Mouse (Mus musculus): ENCODE data around the gene Lrmda. TPM values are rescaled to one million over a fixed set of nuclear protein-coding genes. Genes with fewer than 3 reads are reported as not detected.
A peak's percentile ranks its signal among the peaks of the same experiment; 100 is the strongest.

The Lrmda gene
- polyA plus RNA-seq, 1 experiment from 2014 or later: 0.23 TPM

DNA sequence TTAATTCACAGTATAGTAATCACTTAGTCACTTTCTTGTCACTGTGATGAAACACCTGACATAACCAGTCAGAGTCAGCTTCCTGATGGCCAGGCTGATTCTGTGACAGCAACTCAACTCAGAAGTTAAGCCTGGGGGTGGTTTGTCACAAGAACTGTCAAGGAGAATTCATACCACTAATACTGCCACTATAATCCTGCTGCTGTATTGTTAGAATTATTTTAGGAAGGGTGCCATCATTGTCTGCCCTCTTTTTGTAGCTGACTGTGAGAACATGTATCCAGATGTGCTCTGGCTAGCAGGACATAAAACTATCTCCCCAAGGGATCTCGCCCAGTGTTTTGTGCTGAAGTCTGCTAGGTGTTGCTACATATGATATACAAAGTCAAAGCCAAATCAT is 882.6 kb downstream of the Lrmda start:
- 87% methylated on average over 1 of the region's 1 CpGs for WGBS
- H3K36me3 ChIP-seq: no peaks in the 10 kb centered on the region
- no peak overlapping the region for H3K4me3 ChIP-seq (replicated peaks)
- ATAC-seq: no peak
- peaks cover 10% of the 10 kb centered on the region for H3K4me1 ChIP-seq (replicated peaks)
- no peak overlapping the region for H3K9ac ChIP-seq (replicated peaks)
- H3K27ac ChIP-seq: no peak overlapping the region
- H3K9me3 ChIP-seq: no peaks in the 10 kb centered on the region
- H3K27me3 ChIP-seq: no peaks in the 10 kb centered on the region
- H3K4me2 ChIP-seq (replicated peaks): no peak overlapping the region

DNA sequence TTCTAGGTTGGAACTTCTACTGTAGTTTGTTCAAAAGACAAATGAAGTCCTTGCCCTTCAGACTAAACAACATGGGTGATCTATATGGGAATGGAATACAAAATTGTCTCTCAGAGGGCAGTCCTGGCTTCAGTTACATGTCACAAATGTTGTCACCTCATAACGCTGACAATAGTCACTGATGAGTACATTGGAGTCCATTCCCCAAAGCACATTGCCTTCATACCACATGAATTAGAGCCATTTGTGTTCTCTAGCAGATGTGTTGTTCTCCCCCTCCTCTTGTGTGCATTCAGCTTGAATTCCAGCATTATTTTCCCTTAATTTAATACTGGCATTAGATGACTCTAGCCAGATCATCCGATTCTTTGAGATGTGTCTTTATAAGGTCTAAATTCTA is 883.4 kb downstream of the Lrmda start:
- no peak overlapping the region for H3K4me2 ChIP-seq (replicated peaks)

DNA sequence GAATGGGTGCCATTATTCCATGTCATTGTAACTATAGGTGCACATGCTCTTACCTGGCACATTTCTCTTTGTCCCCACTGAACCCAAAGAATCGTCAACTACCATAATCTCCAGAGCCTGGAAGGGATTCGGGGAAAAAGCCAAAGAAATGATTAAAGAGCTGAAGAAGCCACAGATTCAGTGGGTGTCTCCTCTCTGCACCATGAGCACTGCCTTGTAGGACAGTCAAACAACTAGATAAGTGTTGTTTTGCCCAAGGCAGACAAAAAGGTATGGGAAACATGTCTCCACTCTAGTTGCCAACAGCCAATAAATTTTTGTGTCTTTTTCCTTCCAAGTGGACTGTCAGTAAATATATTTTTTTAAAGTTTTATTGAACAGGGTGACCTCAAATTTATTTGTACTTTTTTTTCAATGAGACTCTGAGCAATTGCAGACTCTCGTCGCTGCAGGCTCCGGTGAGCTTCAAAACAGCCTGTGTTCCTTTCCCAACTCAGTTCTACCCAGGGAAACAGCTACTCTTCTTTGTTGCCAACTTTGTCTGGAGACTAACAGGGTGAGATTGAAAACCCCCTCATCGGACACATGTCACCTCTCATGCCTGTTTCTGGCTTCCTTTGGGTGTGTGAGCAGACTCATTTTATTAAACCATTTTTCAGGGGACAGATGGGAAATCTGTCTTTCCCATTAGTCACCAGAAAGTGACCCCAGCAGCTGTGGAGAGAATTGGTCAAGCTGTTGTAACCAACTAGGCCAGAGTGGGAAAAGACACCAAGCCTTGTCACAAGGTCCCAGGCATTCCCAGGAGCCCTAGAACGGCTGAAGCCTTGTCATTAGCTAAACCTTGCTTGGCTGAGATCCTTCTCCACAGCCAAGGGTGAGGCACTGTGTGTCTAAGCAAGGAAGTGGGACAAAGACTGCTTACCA is 886.5 kb downstream of the Lrmda start:
- Histone ChIP-seq H3K4me1 (replicated peaks) (peaks cover 15% of the 10 kb centered on the region), H3K9me3 (no peaks in the 10 kb centered on the region), H3K36me3 (no peaks in the 10 kb centered on the region), H3K4me3 (replicated peaks) (no peak overlapping the region), H3K9ac (replicated peaks) (no peak overlapping the region), H3K27me3 (0 out of 2 replicates have a peak, but pooled peaks cover 2% of the 10 kb centered on the region), H3K27ac (no peak overlapping the region), H3K4me2 (replicated peaks) (no peak overlapping the region)
- 84% methylated on average over 7 of the region's 7 CpGs for WGBS
- ATAC-seq: no peak

More for the DNA sequence above, 883.4 kb downstream of the Lrmda start:
- Histone ChIP-seq H3K4me3 (replicated peaks) (no peak overlapping the region), H3K9me3 (no peaks in the 10 kb centered on the region), H3K36me3 (no peaks in the 10 kb centered on the region), H3K27ac (no peak overlapping the region), H3K27me3 (no peaks in the 10 kb centered on the region), H3K4me1 (replicated peaks) (peaks cover 15% of the 10 kb centered on the region), H3K9ac (replicated peaks) (no peak overlapping the region)
- 93% methylated on average over 2 of the region's 2 CpGs for WGBS
- no peak for ATAC-seq

DNA sequence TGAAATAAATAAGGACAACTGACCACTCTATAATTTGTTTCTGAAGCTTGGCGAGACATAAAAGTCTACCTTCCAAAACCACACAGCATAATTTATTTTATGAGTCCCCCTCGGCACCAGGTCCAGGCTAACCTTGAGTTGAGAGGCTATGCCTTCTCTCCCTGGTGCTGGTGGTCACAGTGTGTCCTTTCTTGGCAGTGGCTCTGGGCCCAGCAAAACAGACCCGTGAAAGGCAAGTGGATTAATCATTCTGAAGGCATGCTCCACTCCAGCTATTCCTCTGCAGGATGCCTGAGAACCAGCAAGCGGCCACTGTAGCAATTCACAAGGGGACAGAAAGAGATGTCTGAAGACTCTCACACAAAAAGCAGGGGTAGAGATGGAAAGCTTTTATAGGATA is 887.2 kb downstream of the Lrmda start:
- WGBS: 61% methylated on average over 4 of the region's 4 CpGs
- 0 out of 2 replicates have a peak, but pooled peaks have one; percentile 53 for ATAC-seq
- H3K9ac ChIP-seq (replicated peaks): no peak overlapping the region
- no peak overlapping the region for H3K27ac ChIP-seq
- H3K36me3 ChIP-seq: no peaks in the 10 kb centered on the region
- H3K4me1 ChIP-seq (replicated peaks): peaks cover 15% of the 10 kb centered on the region
- H3K9me3 ChIP-seq: no peaks in the 10 kb centered on the region
- no peak overlapping the region for H3K4me3 ChIP-seq (replicated peaks)
- H3K27me3 ChIP-seq: 0 out of 2 replicates have a peak, but pooled peaks cover 2% of the 10 kb centered on the region
- H3K4me2 ChIP-seq (replicated peaks): no peak overlapping the region

DNA sequence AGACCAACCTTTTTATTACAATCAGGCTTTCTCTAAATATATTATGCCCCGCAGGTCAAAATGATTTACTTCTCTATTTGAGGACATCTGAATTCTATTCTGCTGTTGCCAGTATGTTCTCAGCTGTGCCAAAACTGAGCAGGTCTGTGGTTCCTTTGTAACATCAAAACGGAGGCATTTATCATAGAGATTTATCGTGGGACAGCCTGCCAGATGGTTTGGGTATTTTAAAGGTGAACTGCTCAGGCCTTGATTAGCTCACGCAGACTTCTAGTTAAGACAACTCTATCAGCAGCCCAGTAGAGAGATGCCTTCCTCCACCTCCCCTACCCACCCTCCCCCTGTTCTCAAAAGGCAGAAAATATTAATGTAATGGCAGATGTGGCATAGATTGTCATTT is 887.7 kb downstream of the Lrmda start:
- Histone ChIP-seq H3K36me3 (no peaks in the 10 kb centered on the region), H3K4me3 (replicated peaks) (no peak overlapping the region), H3K4me2 (replicated peaks) (no peak overlapping the region), H3K27ac (no peak overlapping the region), H3K27me3 (0 out of 2 replicates have a peak, but pooled peaks cover 2% of the 10 kb centered on the region), H3K4me1 (replicated peaks) (peaks cover 15% of the 10 kb centered on the region), H3K9me3 (no peaks in the 10 kb centered on the region), H3K9ac (replicated peaks) (no peak overlapping the region)
- no peak for ATAC-seq
- 58% methylated on average over 4 of the region's 4 CpGs for WGBS

DNA sequence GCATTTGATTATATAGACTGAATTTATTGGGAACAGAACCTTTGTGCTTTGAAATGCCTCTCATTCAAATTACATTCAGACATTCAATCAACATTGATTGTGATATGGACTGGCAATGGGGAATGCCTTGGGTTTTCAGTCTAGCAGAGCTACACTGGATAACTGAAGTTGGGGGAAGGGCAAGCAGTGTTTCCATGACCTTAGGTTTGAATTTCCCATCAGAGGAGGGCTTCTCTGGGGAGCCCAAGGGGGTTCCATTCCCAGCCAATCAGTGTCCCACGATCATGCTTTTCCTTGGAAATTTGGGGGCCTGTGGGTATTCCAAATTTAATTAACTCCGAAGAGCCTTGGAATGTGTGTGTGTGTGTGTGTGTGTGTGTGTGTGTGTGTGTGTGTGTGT is 888.5 kb downstream of the Lrmda start:
- Histone ChIP-seq H3K4me2 (replicated peaks) (no peak overlapping the region), H3K9me3 (no peaks in the 10 kb centered on the region), H3K36me3 (no peaks in the 10 kb centered on the region), H3K4me1 (replicated peaks) (peaks cover 15% of the 10 kb centered on the region), H3K27me3 (0 out of 2 replicates have a peak, but pooled peaks cover 2% of the 10 kb centered on the region), H3K27ac (no peak overlapping the region), H3K4me3 (replicated peaks) (no peak overlapping the region), H3K9ac (replicated peaks) (no peak overlapping the region)
- no peak for ATAC-seq
- WGBS: 80% methylated on average over 2 of the region's 2 CpGs

DNA sequence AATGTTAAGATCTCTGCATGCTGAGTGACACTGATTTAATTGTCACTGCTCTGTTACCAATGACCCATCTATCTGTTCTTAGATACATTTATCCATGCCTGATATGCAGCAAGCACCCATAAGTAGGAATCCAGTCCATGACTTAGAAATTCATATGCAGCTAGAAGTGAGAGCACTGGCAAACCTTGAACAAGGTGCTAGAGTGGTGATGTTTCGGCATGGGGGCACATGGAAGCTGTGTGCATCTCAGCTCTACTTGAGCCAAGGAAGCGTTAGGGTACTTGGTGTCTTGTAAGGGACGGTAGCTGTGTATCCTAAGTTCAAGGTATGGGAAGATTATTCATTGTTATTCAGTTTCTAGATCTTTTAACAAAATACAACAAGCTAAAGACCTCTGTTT is 896.0 kb downstream of the Lrmda start:
- Histone ChIP-seq H3K4me1 (replicated peaks) (no peaks in the 10 kb centered on the region), H3K9me3 (no peaks in the 10 kb centered on the region), H3K27me3 (peaks cover 3% of the 10 kb centered on the region; the same call in 1 of the 2 replicates), H3K4me3 (replicated peaks) (no peak overlapping the region), H3K9ac (replicated peaks) (no peak overlapping the region), H3K36me3 (no peaks in the 10 kb centered on the region), H3K4me2 (replicated peaks) (no peak overlapping the region), H3K27ac (no peak overlapping the region)
- no peak for ATAC-seq
- WGBS: 93% methylated on average over 3 of the region's 3 CpGs

DNA sequence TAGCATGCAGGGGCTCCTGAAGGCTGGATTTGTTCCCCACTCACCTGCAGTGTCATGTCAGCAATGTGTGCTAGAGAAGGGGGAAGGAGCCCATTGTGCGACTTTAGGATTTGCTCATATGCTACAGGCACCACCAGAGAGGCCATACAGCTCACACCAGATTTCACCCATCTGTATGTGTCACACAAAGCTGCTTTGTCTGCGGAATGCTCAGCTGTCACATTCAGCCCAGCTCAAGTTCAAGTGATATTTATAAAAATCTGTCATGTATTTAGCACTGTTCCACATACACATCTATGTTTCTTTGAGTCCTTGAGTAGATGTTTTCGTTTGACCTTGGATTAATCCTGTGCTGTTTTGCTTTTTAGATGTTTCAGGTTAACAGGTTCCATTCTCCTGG is 899.0 kb downstream of the Lrmda start:
- H3K4me2 ChIP-seq (replicated peaks): no peak overlapping the region
- no peak overlapping the region for H3K27ac ChIP-seq
- no peak overlapping the region for H3K9ac ChIP-seq (replicated peaks)
- no peaks in the 10 kb centered on the region; the same call in 1 of the 2 replicates for H3K4me1 ChIP-seq (replicated peaks)
- H3K27me3 ChIP-seq: peaks cover 3% of the 10 kb centered on the region; the same call in 1 of the 2 replicates
- no peak for ATAC-seq
- H3K36me3 ChIP-seq: no peaks in the 10 kb centered on the region
- WGBS: 93% methylated on average over 3 of the region's 3 CpGs
- no peak overlapping the region for H3K4me3 ChIP-seq (replicated peaks)
- H3K9me3 ChIP-seq: no peaks in the 10 kb centered on the region

DNA sequence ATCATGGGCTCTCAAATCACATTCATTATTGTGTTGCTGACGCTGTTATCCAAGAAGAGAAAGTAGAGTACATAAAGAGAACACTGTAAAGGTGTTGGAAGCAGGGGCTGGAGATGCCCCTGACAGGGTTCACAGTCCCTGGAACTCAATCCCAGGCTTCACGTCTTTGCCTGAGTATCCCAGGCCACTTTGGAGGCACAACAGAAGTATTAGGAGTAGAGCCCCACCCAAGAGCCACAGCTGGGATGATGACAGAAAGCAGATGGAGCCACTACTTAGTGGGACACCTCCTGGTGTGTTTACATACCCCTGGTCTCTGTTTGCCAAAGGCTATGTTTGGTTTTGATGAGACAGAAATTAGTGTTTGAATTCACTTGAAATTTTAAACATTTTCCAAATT is 899.4 kb downstream of the Lrmda start:
- Histone ChIP-seq H3K27ac (no peak overlapping the region), H3K9ac (replicated peaks) (no peak overlapping the region), H3K4me1 (replicated peaks) (no peaks in the 10 kb centered on the region; the same call in 1 of the 2 replicates), H3K27me3 (peaks cover under 1% of the 10 kb centered on the region; the same call in 1 of the 2 replicates), H3K4me3 (replicated peaks) (no peak overlapping the region), H3K4me2 (replicated peaks) (no peak overlapping the region), H3K36me3 (no peaks in the 10 kb centered on the region), H3K9me3 (no peaks in the 10 kb centered on the region)
- no peak for ATAC-seq
- 78% methylated on average over 2 of the region's 2 CpGs for WGBS

DNA sequence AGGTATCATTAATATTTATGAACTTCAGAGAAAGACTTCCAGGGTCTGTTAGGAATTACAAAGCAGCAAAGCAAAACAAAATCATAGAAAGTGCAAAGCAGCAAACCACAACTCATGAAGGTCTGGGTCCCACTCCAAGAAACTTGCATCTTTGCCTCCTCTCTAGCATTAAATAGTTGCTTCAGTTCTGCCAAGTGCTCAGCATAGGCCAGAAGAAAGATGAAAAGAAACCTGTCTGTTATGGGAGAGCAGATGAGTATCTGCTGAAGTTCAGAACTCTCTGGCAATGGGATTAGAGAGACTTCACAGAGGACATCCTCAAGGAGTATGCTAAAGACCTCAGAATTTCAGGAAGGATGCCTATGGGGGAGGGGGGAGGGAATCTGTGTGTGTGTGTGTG is 901.6 kb downstream of the Lrmda start:
- Histone ChIP-seq H3K27me3 (no peaks in the 10 kb centered on the region), H3K9me3 (no peaks in the 10 kb centered on the region), H3K9ac (replicated peaks) (no peak overlapping the region), H3K27ac (no peak overlapping the region), H3K4me3 (replicated peaks) (no peak overlapping the region), H3K4me1 (replicated peaks) (no peaks in the 10 kb centered on the region; the same call in 1 of the 2 replicates), H3K36me3 (no peaks in the 10 kb centered on the region), H3K4me2 (replicated peaks) (no peak overlapping the region)
- ATAC-seq: no peak

DNA sequence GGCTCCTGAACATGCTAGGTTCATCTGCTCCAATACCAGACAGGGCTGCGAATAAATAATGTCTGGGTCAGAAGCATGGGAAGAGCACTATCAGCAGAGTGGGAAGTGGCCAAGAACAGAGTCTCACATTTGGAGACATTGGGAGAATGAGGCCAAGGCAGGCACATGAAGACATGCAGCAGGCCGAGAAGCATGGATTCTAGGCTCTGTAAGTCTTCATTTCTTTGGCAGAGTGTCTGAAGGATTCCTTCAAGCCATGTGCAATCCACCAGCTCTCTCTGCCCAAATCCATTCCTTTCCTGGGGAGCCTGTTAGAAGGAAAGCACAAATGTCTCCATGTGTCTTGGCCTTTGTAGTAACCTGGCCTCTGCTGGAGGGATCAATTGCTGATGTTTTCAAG is 902.3 kb downstream of the Lrmda start:
- H3K27ac ChIP-seq: no peak overlapping the region
- no peaks in the 10 kb centered on the region; the same call in 1 of the 2 replicates for H3K4me1 ChIP-seq (replicated peaks)
- no peaks in the 10 kb centered on the region for H3K36me3 ChIP-seq
- H3K9ac ChIP-seq (replicated peaks): no peak overlapping the region
- no peak overlapping the region for H3K4me3 ChIP-seq (replicated peaks)
- no peaks in the 10 kb centered on the region for H3K27me3 ChIP-seq
- H3K4me2 ChIP-seq (replicated peaks): no peak overlapping the region
- WGBS: 96% methylated on average over 2 of the region's 2 CpGs
- ATAC-seq: no peak
- H3K9me3 ChIP-seq: no peaks in the 10 kb centered on the region

DNA sequence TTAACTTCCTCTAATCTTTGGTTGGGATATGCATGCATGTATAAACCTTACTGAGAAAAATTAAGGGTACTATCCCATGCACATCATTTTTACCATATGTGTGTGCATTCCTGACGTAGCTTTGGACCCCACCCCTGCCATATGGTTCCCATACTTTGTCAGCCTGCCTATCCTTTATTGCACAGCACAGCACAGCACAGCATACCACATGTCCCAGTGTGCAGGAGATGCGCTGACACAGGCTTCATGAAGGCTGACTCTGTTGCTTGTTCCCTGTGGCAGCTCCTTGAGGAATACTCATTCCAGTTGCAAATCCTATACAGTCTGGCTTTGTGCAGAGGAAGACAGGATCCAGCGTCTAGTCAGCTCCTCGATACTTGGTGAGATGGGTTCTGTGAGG is 903.1 kb downstream of the Lrmda start:
- H3K27ac ChIP-seq: no peak overlapping the region
- no peaks in the 10 kb centered on the region for H3K36me3 ChIP-seq
- H3K4me1 ChIP-seq (replicated peaks): no peaks in the 10 kb centered on the region; the same call in 1 of the 2 replicates
- no peak overlapping the region for H3K4me3 ChIP-seq (replicated peaks)
- H3K9ac ChIP-seq (replicated peaks): no peak overlapping the region
- H3K9me3 ChIP-seq: no peaks in the 10 kb centered on the region
- H3K4me2 ChIP-seq (replicated peaks): no peak overlapping the region
- WGBS: 91% methylated on average over 4 of the region's 4 CpGs
- ATAC-seq: no peak
- no peaks in the 10 kb centered on the region for H3K27me3 ChIP-seq
